Mouse (Mus musculus) CD8-positive naive resting alpha-beta T cell, adult 2 months (primary cell): ENCODE results near the gene Dact3.

Experiments
- DNase-seq, 2 experiments: peaks; one replicate each; pipeline ENCODE4 v3.0.0; 2022; ENCODE audit warnings: low read depth in 2 of 2, low spot score in 2 of 2

Dact3 gene

DNA sequence AGATGAGACGGTGACA, at the start of gene Dact3:
Gene Dact3, plus strand, starts transcription at position 8 of the 16 bp plus-strand sequence.
- no peak for DNase-seq

DNA sequence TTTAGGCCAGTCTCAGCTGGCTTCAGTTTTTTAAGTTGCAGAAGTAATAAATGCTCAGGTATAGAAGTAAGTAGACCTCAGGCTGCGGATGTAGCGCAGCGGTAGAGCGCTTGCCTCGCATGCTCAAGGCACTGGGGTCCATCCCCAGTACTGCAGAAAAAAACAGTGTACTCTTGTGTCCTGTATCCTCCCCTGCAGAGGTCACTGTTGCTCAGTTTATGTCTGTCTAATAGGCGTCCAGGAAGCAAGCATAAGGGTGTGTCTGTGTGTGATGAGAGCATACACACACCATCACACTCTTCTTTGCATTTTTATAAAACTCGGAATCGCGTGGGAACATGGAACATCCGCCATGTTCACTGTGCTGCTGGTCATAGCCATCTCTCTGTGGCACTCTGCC, 49.3 kb upstream of the Dact3 start:
- peak; percentile 62 to 78 for DNase-seq

DNA sequence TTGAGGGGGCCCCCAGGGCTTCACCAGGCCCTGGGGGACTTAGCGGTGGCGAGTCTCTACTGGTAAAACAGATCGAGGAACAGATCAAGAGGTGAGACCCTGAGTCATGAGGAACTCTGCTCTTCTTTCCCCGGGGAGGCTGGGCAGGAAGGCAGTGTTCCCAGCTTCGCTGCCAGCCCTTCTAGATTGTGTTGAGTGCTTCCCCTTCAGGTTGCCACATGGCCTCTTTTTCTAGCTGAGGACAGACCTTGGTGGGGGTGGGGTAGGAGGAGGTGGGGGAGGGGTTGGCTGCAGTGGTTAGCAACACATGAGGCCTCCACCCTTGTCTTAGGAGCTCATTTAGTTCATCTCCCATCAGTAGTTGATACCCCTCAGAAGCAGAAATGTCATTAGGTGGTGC, 48.5 kb upstream of the Dact3 start:
- no peak for DNase-seq

DNA sequence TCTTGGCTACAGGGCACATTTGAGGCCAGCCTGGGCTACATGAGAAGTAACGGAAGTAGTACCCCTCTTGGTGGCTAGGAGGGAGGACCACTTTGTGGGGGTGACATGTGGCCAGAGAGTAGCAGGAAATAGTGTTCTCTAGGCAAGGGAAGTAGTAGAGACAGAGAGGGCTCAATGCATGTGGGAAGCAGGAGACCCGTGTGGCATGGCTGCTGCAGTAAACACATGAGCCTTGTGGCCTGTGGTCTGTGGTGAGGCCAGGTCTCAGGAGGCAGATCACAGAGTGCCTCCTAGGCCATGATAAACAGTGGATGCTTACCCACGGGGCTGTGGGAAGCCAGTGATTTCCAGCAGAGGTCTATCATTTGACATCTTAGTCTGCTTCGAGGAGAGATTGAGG, 47.8 kb upstream of the Dact3 start:
- peak; percentile 59 to 74 for DNase-seq

DNA sequence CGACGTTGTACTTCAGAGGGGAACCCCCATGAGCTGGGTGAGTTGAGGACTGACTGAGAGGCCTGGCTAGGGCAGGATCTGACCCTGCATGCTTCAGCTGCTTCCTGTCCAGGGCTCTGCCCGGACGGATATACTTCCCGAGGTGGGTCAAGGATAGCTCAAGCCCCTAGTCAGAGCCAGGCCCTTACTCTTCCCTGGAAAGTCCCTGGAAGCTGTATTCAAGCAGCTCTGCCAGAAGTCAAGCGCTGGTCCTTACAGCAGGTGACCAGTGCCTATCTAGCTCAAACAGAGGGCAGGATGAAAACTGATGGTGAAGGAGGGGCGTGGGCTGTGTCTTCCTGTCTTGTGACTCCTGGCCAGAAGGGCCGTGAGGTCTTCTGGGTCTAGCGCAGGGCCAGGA, 44.7 kb upstream of the Dact3 start:
- no peak for DNase-seq

DNA sequence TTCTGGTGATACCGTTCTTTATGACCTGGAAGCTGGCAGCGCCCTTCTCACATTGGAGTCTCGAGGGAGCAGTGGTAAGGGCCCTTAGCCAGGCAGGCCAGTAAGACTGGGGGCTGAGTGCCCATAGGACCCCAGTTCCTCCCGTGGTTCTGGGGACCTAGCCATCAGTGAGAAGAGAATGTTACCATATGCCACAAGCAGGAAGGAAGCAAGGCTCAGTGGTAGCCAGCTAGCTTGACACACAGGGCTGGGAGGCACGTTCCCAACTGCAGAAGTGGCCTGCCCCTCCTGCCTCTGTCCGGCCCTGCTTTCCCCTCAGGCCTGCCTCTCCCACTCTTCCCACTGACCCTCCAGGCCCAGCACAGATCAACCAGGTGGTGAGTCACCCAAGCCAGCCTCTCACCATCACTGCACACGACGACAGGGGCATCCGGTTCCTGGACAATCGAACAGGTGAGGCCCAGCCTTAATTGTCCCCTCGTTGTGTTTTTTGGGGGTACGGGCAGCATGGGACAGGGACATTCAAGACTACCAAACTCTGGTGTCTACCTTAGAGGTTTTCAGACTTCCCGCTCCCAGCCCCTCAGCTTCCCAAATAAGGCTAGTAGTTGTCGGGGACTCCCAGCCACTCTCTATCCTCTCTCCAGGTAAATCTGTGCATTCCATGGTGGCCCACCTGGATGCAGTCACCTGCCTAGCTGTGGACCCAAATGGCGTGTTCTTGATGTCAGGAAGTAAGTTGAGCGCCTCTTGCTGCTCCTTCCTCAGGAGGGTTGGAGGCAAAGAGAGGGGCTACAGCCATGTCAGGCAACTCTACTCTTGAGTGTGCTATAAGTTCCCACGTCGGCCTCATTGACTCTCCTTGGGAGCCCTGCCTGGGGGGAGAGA, 37.0 kb upstream of the Dact3 start:
- no peak for DNase-seq

DNA sequence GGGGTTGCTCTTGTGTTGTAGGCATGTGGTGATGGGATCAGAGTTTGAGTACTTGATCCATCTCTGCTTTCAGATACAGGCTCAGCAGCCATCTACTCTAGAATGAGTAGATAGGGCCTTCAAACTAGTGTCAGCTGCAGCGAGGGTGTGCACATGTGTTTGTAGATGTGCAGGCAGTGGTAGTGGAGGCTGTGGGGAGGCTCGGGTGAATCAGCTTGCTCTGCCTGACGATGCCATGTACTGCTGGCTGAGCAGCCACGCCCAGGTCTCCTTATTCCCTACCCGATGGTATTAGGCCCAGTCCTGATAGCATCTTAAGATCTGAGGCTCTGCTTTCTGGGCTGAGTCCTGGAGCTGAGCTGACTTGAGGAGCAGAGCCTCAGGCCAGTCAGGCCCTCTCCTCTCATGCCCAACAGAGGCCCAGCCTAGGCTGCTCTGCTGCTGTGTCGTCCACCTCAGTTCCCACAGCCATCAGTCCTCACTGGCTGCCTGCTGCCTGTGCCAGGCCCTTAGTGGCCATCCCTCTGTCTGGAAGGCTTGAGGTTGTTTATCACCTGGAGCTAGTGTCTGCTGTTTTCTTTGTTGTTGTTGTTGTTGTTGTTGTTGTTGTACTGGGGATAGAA, 36.2 kb upstream of the Dact3 start:
- no peak for DNase-seq

DNA sequence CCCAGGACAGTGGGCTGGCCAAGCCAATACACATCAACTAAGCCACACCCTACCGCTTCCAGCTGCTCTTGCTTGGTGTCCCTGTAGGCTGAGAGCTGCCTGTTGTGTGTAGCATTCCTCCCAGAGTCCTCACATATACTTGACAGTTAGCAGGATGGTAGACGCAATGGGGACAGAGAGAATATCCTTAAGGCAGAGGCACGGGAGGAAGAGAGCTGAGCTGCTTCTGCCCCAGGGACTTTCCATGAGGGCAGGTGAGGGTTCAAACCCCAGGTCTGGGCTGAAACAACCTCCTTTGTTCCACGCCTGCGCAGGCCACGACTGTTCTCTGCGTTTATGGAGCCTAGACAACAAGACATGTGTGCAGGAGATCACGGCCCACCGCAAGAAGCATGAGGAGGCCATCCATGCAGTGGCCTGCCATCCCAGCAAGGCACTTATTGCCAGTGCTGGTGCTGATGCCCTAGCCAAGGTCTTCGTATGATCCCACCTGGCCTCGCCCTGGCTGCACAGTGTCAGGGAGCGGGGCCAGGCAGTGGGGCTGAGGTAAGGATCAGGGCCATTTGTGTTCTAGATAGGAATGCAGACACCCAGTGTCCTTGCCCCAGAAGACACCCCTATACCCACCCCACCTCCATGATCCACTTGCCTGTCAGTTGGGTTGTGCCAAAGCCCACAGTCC, 35.5 kb upstream of the Dact3 start:
- no peak for DNase-seq

DNA sequence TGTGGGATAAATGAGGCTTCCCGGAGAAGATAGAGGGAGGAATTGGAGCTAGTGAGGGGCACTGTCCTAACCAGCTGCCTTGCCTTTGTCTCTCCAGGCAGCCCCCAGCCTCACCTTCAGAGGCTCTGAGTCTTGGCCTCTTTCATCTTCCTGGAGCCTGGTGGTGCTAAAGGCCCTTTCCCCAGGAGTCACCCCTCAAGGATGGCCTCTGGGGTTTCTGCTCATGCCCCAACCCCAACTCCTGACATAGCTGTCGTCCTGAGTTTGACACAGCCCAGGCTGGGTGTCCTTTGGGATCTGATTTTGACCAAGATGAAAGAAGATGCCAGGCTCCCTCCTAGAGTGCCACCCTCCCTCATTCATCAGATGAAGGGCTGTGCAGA, 35.0 kb upstream of the Dact3 start:
- DNase-seq: no peak

DNA sequence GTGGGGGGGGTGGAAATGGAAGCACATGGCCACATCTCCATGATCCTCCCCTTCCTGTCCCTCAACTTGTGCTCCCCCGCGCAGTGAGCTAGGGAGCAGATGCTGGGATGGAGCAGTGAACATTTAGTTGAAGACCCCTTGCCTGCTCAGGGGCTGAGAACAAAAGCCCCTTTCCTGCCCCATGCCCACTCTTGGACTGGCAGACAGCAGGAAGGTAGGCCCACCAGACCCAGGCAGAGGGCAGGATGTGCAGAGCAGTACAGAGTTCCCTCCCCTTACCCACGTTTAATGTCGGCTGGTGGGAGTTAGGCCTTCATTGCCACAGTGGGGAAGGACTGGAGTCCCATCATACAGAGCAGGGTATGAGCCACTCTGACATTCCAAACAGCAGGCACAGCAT, 34.0 kb upstream of the Dact3 start:
- DNase-seq: no peak

DNA sequence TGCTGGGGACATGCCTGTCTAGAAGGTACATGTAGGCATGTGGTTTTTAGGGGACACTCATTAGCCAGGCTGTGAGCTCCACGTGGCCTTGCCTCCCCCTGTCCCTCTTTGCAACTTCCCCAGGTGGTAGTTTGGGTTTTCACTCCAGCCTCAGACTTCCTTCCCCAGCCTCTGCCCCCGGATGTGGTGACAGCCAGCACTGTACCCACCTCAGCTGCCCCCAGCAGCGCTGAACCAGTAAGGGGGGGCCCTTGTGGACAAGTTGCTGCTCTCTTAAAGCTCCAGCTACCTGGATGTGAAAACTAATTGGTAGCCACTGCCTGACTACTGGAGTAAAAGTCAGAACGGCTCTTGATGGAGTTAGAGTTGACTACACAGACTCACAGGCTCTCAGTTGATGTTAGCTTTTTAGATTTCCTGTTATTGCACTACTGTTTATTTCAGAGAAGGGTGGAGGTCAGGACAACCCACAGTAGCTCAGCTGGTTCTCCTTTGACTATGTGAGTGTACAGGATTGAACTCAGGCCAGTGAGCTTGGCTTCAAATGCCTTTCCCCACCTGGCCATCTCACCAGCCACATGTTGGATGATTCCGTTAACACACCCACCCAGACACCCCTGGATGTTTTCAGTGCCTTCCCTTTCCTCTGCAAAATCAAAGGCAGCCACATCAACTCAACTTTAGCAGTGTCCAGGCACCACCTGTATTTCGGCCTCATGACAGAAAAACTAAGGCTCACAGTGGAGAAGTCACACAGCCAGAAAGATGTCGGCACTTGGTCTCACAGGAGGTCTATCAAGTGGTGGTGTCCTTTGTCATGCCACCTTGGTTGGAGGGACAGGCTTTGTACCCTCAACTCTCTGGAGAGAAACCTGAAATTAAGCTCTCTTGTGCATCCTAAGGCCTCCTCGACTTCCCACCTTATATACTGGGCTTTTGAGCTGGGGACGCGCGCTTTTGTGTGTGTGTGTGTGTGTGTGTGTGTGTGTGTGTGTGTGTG, 33.3 kb upstream of the Dact3 start:
- DNase-seq: peak; percentile 73 to 77

DNA sequence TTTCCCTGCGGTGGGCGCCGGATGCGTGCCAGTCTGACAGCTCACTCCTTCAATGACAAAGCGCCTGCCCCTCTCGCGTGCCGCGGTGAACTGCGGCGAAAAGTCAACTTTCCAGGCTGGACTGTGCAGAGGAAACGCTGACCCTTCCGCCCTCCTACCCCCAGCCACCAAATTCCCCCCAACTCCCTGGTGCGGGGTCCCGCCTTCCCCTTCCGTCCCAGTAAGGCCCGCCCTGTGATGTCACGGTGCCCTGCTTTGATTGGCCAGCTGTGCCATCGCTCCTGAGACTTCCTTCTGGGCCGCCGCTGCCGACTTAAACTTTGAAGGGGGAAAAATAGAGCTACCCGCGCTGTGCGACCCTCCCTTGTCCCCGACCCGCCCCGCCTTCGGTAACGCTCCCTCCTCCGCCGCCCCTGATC, 32.5 kb upstream of the Dact3 start, which contains the start of gene Prkd2:
Gene Prkd2, plus strand, starts transcription at position 258 of the 419 bp plus-strand sequence.
- peak; percentile 68 to 78 for DNase-seq

DNA sequence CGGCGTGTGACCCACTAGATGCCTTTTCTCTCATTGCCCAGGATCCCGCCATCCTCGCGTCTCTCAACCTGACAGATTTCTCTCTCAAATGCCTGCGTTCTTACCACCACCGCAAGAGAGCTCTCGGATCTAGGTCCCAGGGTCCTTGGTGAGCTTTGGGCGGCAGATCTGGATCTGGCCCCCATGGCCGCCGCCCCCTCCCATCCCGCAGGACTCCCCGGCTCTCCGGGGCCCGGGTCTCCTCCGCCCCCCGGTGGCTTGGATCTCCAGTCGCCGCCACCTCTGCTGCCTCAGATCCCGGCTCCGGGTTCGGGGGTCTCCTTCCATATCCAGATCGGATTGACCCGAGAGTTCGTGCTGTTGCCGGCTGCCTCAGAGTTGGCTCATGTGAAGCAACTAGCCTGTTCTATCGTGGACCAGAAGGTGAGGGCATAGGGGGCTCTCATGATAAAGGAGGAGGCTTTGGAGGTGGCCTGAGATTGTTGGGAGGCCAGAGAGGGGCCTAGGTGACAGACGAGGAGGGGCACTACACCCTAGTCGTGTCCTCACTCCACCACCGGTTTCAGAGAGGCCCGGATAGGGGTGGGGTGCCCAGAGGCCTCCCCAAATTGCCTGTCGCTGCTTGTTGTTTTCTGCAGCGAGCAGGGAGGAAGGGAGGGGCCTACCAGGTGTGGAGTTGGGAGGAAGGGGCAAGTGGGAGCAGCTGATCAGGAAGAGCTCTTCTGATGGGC, 31.5 kb upstream of the Dact3 start:
- no peak for DNase-seq

DNA sequence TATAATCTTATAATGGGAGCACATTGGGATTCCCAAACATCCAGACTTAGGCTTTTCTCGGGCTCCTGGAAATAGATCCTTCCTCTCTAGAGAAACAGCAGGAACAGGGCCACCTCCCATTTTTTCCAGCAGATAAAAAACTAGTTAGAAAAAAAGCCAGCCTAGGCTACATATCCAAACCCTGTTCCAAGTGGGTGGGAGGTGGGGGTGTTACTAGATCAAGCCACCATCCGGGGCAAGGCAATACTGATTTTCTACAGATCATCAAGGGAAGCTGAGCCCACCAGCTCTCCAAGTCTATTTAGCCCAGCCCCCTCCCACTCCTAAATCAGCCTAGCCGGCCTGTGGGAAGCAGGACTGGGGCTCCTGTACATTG, 30.4 kb upstream of the Dact3 start:
- no peak for DNase-seq

DNA sequence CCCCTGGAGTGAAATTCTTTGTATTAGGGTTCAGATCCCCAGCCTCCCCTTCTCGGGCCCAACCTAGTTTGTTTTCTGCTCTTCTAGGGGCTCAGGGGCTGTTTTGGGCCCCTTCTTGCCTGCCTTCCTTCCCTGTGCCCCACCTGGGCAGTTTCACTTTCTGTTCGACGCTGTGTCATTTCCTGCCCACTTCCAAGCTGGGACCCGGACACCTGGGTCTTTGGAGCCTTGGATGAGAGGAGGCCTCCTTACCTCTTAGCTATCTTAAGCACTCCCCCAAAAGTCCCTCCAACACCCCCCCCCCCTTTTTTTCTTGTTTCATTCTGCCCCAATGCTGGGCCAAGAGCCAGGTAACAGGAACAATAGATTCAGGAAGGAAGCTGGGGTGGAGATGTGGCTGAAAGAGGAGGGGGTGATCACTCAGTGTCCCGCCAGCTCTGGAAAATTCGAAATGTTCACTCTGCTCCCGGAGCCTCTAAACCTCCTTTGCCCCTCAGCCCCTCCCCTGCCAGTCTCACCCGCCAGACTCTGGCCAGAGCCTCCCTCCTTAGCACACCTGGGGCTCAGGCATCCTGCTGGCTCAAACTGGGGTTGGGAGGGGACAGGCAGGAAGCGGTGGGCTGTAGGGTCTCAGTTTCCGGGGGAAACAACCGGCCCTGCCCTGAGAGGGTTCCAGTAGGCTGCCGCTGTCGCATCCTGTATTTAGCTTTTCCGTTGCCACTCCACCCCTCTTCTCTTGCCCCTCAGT, 29.9 kb upstream of the Dact3 start:
- DNase-seq: peak; percentile 42 to 46

DNA sequence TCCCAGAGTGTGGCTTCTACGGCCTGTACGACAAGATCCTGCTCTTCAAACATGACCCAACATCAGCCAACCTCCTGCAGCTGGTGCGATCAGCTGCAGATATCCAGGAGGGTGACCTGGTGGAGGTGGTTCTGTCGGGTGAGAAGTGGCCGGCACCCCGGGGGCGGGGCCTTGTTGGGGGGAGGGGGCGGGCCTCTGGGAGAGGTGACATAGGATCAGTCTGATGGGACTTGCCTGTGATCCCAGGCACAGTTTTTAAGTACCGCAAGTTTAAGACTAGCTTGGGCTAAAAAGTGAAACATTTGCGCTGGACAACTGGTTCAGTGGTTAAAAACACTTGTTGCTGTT, 29.3 kb upstream of the Dact3 start:
- DNase-seq: no peak

DNA sequence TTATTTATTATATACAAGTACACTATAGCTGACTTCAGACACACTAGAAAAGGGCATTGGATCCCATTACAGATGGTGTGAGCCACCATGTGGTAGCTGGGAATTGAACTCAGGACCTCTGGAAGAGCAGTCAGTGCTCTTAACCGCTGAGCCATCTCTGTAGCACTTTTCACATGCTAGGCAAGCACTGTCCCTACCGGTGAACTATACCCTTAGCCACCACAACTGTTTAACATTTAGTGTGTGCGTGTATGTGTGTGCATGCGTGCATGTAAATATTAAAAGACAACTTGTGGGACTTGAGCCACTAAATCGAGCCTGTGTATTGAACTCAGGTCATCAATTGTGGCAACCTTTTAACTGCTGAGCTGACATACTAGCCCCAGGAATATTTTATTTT, 28.3 kb upstream of the Dact3 start:
- DNase-seq: no peak

DNA sequence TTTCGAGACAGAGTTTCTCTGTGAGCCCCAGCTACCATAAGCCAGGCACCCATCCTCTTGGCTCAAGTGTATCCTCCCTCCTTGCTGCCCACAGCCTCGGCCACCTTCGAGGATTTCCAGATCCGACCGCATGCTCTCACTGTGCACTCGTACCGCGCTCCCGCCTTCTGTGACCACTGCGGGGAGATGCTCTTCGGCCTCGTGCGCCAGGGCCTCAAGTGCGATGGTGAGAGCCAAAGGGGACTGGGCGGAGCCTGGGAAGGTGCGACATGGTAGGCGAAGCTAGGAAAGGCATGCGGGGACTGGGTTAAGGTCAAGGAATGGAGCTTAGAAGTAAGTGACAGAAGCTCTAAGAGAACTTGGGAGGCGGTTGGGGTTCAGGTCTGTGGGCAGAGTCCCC, 27.6 kb upstream of the Dact3 start:
- no peak for DNase-seq

DNA sequence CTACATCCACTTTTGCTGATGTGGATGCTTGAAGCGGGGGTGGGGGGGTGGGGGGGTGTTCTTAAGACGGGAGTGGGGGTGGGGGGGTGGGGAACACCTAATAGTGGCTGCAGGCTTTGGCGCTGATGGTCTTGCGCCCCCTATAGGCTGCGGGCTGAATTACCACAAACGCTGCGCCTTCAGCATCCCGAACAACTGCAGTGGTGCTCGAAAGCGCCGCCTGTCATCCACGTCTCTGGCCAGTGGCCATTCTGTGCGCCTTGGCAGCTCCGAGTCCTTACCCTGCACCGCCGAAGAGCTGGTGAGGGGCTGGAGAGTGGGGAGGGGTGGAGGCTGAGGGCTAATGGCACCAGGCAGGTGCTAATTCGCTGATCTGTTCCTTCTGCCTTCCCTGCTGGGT, 26.5 kb upstream of the Dact3 start:
- DNase-seq: peak; percentile 45 to 48

DNA sequence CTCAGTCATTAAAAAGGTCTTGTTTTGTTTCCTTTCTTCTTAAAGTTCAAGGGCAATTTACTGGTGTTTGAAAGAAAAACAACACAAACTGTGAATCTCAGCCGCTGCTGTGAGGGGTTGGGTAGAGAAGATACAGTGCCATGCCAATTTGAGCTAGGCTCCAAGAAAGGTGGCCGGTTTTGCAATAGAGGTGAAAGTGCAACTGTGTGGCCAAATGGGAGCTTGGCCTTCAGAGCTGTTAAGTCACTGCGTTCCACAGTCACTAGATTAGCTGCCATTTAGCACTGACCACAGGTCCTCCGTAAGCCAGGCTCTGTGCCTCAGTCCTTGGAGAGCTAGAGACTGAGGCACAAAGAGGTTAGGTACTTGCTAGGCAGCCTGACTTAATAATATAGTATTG, 23.5 kb upstream of the Dact3 start:
- no peak for DNase-seq
